Comparison of ENCODE assay signal across 26 mouse cellular contexts in the genomic region with DNA sequence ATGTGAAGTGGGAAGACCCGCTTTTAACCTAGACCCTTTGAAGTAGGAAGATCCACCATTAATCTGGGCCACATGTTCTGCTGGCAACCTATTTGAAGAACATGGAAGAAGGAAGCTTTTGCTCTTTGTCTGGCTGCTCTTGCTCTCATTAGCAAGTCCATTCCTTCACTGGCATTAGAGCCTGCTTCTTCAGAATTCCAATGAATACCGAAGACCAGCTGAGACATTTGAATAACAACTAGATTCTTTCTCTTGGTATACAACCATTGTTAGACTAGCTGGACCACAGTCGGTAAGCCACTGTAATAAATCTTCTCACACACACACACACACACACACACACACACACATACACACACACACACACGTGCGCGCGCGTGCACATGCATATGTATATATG. TPM values are rescaled to one million over a fixed set of nuclear protein-coding genes. Genes with fewer than 3 reads are reported as not detected.
DNase-seq lines count a peak whose midpoint lies in the region; ATAC-seq lines count a peak whose summit lies in the region.
"Had no signal": no experiment of that assay in that cellular context is flagged by ENCODE, and none has a peak within 500 bp of the region (broad histone marks: within the 10 kb centered on the region; RNA-seq: fewer than 3 reads in every experiment).

No protein-coding gene starts in this region.

- peaks cover 3% of the 10 kb centered on the region; the same call in 1 of the 2 replicates for H3K27me3 ChIP-seq in heart, embryonic 12.5 days (replicated peaks)
- H3K27me3 ChIP-seq in forebrain, embryonic 14.5 days (replicated peaks; ENCODE audit: control insufficient read depth, insufficient read depth, low read length): no peaks in the 10 kb centered on the region
- H3K27me3 ChIP-seq: embryonic facial prominence, embryonic 15.5 days; forebrain, embryonic 15.5 days had no signal

- ATAC-seq in heart, embryonic 12.5 days (ENCODE audit: insufficient number of reproducible peaks, low FRiP score): no peak
- no peak for ATAC-seq in forebrain, embryonic 14.5 days
- ATAC-seq: activated CD4-positive, CD25-positive, alpha-beta regulatory T cell, adult 4 months; forebrain, embryonic 15.5 days; forebrain, postnatal 0 days; Patski had no signal

- DNase-seq in heart, adult 11 months: peak; percentile 14
- DNase-seq in ES-CJ7 (ENCODE audit: low read depth, low spot score) (peak; percentile 52), ZHBTc4 (ENCODE audit: low read depth, low spot score) (peak; percentile 55)
- DNase-seq in forebrain, embryonic 14.5 days (ENCODE audit: low spot score): no peak
- DNase-seq in kidney, adult 18-20 months: no peak
- DNase-seq: adrenal gland, adult 8-10 months; adrenal gland, postnatal 14 days; adrenal gland, postnatal 36 days; cerebellum, adult 11 months; cerebellum, adult 18-20 months; cerebellum, adult 8-10 months; cerebellum, adult 9-11 months; cerebellum, postnatal 14 days; cerebellum, postnatal 36 days; embryo, embryonic 11 days had no signal

- H3K9me3 ChIP-seq in heart, embryonic 12.5 days (replicated peaks): no peaks in the 10 kb centered on the region
- H3K9me3 ChIP-seq in forebrain, embryonic 14.5 days (replicated peaks; ENCODE audit: control insufficient read depth, low read length): no peaks in the 10 kb centered on the region
- H3K9me3 ChIP-seq: embryonic facial prominence, embryonic 13.5 days; embryonic facial prominence, embryonic 15.5 days; forebrain, embryonic 10.5 days; forebrain, embryonic 12.5 days; forebrain, embryonic 15.5 days; G1E had no signal

- no peak overlapping the region for H3K4me2 ChIP-seq in heart, embryonic 12.5 days
- no peak overlapping the region for H3K4me2 ChIP-seq in forebrain, embryonic 14.5 days (ENCODE audit: low read length)
- H3K4me2 ChIP-seq: embryonic facial prominence, embryonic 13.5 days; embryonic facial prominence, embryonic 15.5 days; forebrain, embryonic 12.5 days; forebrain, embryonic 15.5 days had no signal

- no peak overlapping the region for H3K27ac ChIP-seq in heart, embryonic 12.5 days (ENCODE audit: poor library complexity, severe bottlenecking)
- H3K27ac ChIP-seq in forebrain, embryonic 14.5 days (ENCODE audit: low read depth, low read length): no peak overlapping the region
- H3K27ac ChIP-seq: embryonic facial prominence, embryonic 13.5 days; embryonic facial prominence, embryonic 15.5 days; forebrain, embryonic 10.5 days; forebrain, embryonic 12.5 days; forebrain, embryonic 15.5 days had no signal

- H3K36me3 ChIP-seq in heart, embryonic 12.5 days: no peaks in the 10 kb centered on the region
- no peaks in the 10 kb centered on the region for H3K36me3 ChIP-seq in forebrain, embryonic 14.5 days (ENCODE audit: control insufficient read depth, insufficient read depth, low read length)
- H3K36me3 ChIP-seq: embryonic facial prominence, embryonic 13.5 days; embryonic facial prominence, embryonic 15.5 days; forebrain, embryonic 10.5 days; forebrain, embryonic 12.5 days; forebrain, embryonic 15.5 days; G1E had no signal

- no peak overlapping the region for H3K4me3 ChIP-seq in heart, embryonic 12.5 days
- no peak overlapping the region for H3K4me3 ChIP-seq in forebrain, embryonic 14.5 days (ENCODE audit: low read depth, low read length)
- H3K4me3 ChIP-seq: embryonic facial prominence, embryonic 13.5 days; embryonic facial prominence, embryonic 15.5 days; erythroblast, embryonic 14.5 days; forebrain, embryonic 10.5 days; forebrain, embryonic 12.5 days; forebrain, embryonic 15.5 days had no signal

- 90% methylated on average over 8 of the region's 8 CpGs for WGBS in heart, embryonic 12.5 days
- 80% methylated on average over 8 of the region's 8 CpGs for WGBS in forebrain, embryonic 14.5 days

- no peak overlapping the region for H3K9ac ChIP-seq in heart, embryonic 12.5 days
- no peak overlapping the region for H3K9ac ChIP-seq in forebrain, embryonic 14.5 days (ENCODE audit: low read length)
- H3K9ac ChIP-seq: embryonic facial prominence, embryonic 13.5 days; embryonic facial prominence, embryonic 15.5 days; forebrain, embryonic 12.5 days; forebrain, embryonic 15.5 days; forebrain, postnatal 0 days had no signal

- H3K4me1 ChIP-seq in heart, embryonic 12.5 days (replicated peaks): no peaks in the 10 kb centered on the region
- H3K4me1 ChIP-seq in forebrain, embryonic 14.5 days (ENCODE audit: control insufficient read depth, insufficient read depth, low read length): no peaks in the 10 kb centered on the region
- H3K4me1 ChIP-seq: embryonic facial prominence, embryonic 13.5 days; embryonic facial prominence, embryonic 15.5 days; forebrain, embryonic 10.5 days; forebrain, embryonic 12.5 days; forebrain, embryonic 15.5 days had no signal

RNA-seq across cellular contexts. Expression of a gene that starts 31.6 kb away (rescaled TPM):
- 20.7 and 21.4 TPM in 2 replicates for polyA plus RNA-seq in heart, embryonic 12.5 days (2016; fragmentation: Nextera tagmentation; extraction: Ambion mirVana)
- polyA plus RNA-seq in forebrain, embryonic 14.5 days (2014; fragmentation: Nextera tagmentation; extraction: Ambion mirVana): 12.1 and 16.1 TPM in 2 replicates

RNA-seq across cellular contexts. Expression of a gene that starts 42.9 kb away (rescaled TPM):
- 202 and 207 TPM in 2 replicates for polyA plus RNA-seq in heart, embryonic 12.5 days (2016; fragmentation: Nextera tagmentation; extraction: Ambion mirVana)
- 163 and 183 TPM in 2 replicates for polyA plus RNA-seq in forebrain, embryonic 14.5 days (2014; fragmentation: Nextera tagmentation; extraction: Ambion mirVana)

RNA-seq across cellular contexts. Expression of a gene that starts 43.4 kb away (rescaled TPM):
- 0.22 and 0.46 TPM in 2 replicates for polyA plus RNA-seq in heart, embryonic 12.5 days (2016; fragmentation: Nextera tagmentation; extraction: Ambion mirVana)
- 0.13 and 0.37 TPM in 2 replicates for polyA plus RNA-seq in forebrain, embryonic 14.5 days (2014; fragmentation: Nextera tagmentation; extraction: Ambion mirVana)
- polyA plus RNA-seq: activated CD4-positive, CD25-positive, alpha-beta regulatory T cell, adult 4 months; erythroblast, embryonic 14.5 days had no signal

Comparison
In these comparisons a context has a peak if more than half of its experiments do, and no peak if none do; other contexts are left out.
1. DNase-seq: peak in heart, adult 11 months (single experiment), ES-CJ7 (single experiment) and ZHBTc4 (single experiment); none in forebrain, embryonic 14.5 days (single experiment) and kidney, adult 18-20 months (single experiment).